Mouse (Mus musculus): Measurements from ENCODE around the gene Card10.
A peak's percentile ranks its signal among the peaks of the same experiment; 100 is the strongest.

Card10 gene

GRCm38 (mm10) chr15:78801971-78802741 lies 686 bp downstream of the Card10 start:
- DNase-seq (ENCODE audit: low spot score in 2 of 2), result no peak

DNA sequence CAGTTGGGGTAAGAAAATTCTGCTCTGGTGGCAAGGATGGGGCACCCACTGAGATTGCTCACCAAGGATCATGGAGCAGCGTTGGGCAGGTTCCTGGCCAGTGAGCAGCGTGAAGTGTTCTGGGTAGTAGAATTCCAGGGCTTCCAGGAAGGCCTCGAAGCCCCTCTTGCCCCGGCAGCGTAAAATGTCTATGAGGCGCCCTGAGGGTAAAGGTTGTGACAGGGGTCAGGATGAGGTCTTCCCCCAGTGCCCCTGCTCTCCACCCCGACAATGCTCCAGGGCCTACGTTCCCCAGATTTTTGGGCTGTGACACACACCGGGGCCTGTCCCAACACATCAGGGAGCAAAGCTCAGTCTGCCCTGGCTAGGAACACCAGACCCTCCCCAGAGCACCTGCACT lies 1.3 kb downstream of the Card10 start:
- DNase-seq (ENCODE audit: low spot score in 2 of 2), result no peak

DNA sequence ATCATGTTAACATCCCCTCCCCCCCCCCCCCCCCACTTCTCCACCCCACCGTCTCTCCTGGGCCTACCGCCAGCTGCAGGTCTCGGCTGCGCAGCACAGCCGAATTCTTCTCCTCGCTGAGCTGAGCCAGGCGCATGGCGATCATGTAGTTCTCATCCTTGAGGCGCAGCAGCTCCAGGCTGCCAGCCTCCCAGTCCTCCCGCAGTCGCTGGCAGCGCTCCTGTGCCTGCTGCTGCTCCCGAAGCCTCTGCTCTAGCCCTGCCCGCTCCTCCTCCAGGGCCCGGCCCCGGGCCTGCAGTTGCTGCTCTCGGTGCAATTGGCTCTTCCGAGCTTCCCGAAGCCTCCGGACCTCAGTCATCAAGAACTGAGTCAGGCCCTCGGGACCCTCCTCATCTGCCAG lies 3.8 kb downstream of the Card10 start:
- peak; percentile 71 to 72 for DNase-seq (ENCODE audit: low spot score in 2 of 2)

DNA sequence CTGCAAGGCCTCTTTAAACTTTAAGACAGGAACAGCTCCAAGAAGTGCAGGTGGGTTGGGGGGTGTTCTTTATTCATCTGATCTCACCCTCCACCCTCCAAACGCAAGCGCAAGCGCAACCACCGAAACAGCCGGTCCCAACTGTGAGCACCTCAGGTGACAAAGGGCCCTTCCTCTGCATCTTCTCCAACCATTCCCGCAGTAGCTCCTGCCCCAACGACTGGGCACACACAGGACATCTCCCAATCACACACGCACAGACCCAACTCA lies 5.8 kb downstream of the Card10 start:
- no peak for DNase-seq (ENCODE audit: low spot score in 2 of 2)

DNA sequence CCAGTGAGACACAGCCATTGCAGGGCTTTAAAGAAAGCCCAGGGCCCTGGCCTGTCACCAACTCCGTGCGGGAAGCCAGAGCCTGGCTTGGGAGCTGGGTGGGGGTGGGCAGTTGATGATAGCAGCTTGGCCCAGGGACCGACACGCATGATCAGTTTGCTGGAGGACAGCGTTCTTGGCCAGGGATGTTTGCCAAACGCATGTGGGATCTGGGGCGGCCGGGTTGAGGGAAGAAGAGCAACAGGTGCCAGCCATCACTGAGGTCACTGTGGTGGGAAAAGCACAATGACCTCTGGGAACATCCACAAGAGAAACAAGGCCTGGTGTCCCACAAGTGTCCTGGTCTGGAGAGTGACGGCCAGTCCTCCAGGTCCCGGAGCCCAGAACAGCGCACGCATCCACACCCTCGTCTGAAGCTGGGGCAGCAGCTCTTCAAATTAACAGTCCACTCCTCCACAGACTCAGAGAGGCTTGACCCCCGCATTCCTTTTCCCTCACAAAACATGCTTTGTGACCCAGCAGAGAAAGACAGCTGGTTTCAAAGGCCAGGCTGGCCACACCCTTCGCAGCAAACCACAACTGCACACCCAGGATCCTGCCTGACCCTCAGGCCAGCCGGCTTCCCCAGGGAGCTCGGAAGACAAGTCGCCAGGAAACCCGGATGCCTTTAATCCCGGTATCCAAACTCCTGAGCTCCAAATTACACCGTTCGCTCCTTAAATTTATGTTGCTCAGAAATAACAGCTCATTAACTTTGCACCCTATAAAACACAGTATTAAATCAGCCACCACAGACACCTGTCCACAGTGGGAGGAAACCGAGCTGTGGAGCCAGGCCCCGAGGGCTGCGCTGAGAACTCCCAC lies 6.4 kb downstream of the Card10 start:
- no peak for DNase-seq (ENCODE audit: low spot score in 2 of 2)

GRCm38 (mm10) chr15:78790990-78791389 lies 11.9 kb downstream of the Card10 start:
- no peak for DNase-seq (ENCODE audit: low spot score in 2 of 2)

DNA sequence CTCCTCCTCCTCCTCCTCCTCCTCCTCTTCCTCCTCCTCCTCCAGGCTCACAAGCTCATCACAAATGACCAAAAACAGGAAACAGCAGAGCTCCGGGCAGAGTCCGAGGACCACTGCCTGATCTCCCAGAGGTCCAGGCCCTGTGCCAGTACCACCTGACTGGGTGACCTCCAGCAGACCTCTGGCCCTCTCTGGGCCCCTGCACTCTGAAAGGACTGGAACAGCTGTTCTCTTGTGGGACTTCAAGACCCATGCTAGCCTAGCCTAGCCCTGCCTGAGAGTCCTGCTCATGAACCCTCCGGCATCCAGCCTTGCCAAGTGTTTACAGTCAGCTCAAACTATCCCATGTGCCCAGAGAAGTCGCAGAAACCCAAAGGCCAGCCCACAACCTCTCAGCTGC lies 12.4 kb downstream of the Card10 start:
- DNase-seq (ENCODE audit: low spot score in 2 of 2), result no peak

DNA sequence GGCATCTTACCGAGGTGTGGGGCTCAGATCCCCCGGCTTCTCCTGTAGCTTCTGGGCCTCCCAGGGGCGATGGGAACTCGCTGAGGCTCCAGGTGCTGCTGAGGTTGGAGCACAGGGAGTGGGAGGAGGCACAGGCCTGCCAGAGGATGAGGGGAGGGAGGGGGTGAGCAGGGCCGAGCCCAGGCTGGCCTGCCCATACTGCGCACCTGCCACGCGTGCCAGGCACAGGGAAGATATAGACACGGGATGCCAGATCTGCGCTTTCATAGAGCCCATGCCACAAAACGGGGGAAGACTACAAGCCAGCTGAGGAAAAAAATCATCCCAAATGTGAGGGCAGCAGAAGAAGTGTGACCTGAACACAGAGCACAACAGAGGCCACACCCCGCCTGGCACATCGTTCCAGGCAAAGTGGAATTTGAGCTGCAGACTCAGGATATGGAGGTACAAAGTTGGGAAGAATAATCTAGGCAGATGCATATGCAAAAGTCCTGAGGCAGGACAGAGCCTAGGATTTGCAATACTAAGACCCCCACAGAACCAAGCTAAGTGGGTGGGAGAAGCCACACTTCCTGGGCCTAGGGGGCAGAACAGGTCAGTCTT lies 13.0 kb downstream of the Card10 start:
- DNase-seq (ENCODE audit: low spot score in 2 of 2), result no peak

DNA sequence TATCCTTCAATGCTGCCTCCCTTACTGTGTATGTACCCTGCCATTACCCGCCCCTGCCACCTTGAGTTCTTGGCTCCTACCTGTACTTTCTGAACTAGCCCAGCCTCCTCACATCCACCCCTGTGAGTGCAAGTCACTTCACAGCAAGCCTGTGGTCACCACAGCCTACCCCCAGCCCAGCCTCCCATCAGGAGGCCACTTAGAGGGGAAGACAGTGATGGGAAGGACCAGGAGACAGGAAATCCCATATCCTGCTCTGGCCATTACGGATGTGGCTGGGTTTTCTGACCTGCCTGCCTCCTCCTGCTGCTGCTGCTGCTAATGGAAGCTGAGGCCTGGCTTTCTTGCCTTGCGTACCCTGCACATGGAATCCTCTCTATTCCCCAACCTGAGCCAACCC lies 14.8 kb downstream of the Card10 start:
- no peak for DNase-seq (ENCODE audit: low spot score in 2 of 2)

DNA sequence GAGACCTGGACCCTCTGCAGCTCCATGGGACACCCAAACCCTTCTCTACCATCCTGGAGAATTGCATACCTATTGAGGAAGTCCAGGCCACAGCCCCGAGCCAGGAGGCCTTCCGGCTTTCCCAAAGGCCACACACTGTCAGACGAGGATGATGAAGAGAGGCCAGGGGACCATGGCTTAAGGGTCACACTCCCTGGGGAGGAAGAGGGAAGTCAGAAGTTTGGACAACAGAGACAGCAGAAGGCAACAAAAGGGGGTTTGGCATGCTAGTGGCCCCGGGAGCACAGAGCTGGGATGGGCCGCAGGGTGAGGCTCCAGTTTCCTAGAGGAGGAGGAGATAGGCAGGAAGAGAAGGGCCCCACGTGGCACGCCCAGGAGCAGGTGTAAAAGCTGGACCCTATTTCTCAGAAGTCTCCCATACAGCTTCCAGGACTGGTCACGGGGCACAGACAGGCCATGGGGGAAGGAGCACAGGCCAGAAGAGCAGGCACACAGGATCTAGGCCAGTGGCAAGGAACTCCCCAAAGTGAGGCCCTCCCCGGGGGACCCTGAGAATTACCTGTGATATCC lies 15.5 kb downstream of the Card10 start:
- no peak for DNase-seq (ENCODE audit: low spot score in 2 of 2)

- no peak for DNase-seq (ENCODE audit: low spot score in 2 of 2)
Observed at GRCm38 (mm10) chr15:78786411-78786818, 16.4 kb downstream of the Card10 start.

DNA sequence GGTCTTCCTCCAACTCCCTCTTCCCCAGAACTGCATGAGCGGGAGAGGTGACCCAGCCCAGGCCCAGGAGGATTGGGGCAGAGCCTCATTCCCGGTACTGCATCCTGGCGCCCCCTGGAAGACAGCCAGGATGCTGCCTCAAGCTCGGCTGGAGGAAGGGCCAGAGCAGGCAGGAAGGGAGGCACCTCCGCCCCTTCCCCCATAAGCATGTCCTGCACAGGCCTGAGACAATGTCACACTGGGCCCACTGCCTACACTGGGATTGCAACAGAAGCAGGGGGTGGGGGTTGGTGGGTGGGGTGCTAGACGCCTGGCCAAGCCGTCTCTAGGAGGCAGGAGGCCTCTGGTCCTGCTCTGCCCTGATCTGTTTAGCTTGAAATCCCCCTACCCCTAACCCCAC lies 16.9 kb downstream of the Card10 start:
- DNase-seq (ENCODE audit: low spot score in 2 of 2), result no peak

DNA sequence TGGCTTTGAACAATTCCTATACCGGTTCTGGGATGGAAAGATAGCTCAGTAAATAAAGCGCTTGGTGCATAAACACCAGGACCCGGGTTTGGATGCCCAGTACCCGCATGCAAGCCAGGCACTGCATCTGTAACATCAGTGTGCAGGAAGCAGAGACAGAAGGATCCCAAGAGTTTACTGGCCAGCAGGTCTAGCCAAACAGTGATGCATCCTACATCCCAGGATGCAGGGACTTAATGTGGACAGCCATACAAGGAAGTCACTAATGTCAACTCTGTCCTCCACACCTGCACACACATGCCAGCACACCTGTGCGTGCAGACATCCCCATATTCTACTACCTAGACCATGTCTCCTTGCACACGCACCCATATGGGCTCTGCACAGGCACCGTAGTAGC lies 17.6 kb downstream of the Card10 start:
- no peak for DNase-seq (ENCODE audit: low spot score in 2 of 2)

DNA sequence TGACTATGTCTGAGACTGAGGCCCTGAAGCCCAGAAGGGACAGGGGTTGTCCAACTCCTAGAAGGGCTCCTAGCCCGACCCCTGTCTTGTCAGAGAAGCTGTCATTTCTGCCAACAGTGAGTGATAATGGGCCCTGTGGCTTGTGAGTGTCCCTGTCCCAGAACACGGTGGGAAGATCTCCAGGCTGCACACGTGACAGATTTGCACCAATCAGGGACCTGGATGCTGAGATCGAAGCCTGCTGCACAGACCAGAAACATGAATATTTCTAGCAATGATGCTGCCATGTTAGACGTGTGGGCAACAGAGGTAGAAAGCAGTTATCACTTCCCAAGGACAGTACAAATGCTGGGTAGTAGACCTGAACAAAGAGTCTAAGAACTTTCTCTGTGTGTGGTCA lies 18.3 kb downstream of the Card10 start:
- no peak for DNase-seq (ENCODE audit: low spot score in 2 of 2)

DNA sequence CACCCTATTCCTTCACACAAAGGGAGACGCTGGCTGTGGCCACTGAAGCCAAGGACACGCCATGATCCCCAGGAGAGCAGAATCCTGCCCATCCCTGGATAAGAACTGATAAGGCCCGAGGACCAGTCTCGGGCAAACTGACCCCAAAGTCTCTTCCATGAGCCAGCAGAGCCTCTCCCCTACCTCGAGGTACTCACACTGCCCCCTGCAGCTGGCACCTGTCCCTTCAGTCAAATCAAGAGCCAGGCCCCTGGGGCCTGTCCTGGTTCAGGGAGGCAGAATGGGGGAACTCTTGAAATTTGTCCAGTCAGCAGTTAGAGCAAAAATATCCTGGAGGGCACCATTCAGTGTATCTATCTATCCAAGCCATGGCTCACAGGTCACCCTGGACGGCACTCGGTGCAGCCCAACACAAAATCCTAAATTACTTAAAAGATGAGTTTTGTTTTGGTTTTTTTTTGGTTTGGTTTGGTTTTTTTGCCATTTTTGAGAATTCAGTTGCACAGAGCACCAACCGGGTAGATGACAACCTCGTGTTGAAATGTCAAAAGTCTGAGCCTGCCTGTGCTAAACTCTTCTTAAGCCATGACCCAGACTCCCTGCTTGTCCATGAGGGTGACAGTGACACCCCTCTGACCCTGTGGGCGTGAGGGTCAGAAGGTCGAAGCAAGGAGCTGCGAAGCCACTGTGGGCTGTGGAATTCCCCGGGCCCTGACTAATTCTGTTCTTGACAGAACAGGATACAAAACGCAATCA lies 20.3 kb downstream of the Card10 start:
- DNase-seq (ENCODE audit: low spot score in 2 of 2), result no peak

DNA sequence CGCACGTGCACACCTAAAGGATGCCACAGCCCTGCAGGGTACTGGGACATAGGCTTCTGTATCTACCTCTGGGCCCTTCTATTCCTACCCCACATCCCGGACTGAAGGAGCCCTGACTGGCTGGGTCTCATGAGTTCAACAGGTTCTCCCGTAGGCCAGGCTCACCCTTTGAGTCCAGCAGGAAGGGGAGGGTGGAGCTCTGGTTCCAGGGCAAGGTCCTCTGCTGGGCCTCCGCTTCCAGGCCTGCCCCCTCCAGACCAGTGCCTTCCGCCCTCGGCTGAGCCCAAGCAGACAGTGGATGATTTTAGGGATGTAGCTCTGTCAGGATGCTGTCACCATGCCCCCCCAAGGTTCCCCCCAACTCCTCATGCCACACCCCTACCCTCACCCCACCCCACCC lies 21.9 kb downstream of the Card10 start:
- DNase-seq (ENCODE audit: low spot score in 2 of 2), result no peak

DNA sequence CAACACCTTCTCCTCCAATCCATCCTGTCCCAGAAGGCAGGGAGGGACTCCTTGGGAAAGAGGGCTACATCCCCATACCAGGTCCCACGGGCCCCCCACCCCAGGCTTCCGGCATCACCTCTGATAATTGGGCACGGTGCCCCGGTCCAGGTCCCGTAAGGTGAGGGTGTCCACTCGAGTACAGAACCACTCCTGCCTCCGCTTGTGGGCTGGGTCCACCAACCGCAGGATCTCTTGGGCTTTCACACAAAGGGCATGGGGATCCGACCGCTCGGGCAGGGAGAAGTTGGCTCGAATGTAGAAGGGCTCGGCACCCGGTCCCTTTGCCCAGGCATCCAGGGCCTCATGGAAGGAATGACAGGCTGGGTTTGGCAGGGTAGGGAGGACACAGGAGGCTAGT lies 22.5 kb downstream of the Card10 start:
- DNase-seq (ENCODE audit: low spot score in 2 of 2), result no peak

GRCm38 (mm10) chr15:78779690-78780089 lies 23.2 kb downstream of the Card10 start:
- DNase-seq (ENCODE audit: low spot score in 2 of 2), result no peak

DNA sequence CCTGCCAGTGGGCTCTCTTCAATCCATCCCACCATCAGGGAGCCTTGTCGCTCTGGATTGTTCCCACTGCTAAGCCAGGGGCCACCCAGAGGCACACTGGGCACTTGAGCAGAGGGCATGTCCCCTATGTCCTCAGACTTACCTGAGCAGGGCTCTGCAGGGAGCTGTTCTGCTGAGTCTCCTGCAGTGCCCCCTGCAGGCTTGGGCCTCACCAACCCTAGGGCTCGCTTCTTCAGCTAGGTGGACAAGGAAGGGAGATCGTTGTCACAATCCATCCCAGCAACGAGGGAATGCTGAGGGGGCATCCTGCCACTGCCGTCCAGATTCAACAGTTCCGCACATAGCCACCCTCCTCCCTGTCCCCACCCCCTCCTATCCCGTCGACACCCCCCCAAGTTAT lies 23.6 kb downstream of the Card10 start:
- no peak for DNase-seq (ENCODE audit: low spot score in 2 of 2)

DNA sequence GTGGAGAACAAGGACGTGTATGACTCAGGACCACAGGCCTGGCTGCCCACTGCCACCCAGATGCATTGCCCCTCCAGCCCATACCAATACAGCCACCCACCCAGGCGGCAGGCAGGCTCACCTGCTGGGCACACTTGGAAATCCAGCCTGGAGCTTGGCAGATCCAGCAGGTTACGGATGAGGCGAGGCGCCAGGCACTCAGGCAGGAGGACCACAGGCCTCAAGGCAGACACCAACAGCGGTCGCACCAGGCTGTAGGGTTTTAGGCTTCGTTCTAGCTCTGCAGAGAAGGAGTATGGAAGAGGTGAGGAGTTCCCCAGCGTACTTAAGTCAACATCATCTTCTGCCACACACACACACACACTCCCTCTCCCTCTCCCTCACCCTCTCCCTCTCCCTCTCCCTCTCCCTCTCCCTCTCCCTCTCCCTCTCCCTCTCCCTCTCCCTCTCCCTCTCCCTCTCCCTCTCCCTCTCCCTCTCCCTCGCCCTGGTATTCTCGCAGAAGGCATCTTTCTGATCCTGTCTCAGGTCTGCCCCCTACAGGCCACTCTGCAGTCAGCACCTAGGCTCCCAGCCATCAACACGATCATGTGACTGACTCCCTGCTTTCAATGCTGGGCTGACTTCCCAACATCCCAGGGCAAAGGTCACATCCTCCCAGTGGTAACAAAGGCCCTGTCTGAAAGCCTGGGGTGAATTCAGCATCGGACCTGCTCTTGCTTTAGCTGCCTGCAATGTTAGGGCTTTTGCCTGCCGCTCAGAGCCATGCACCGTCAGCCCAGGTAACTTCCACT lies 24.6 kb downstream of the Card10 start:
- peak; percentile 91 to 92 for DNase-seq (ENCODE audit: low spot score in 2 of 2)

DNA sequence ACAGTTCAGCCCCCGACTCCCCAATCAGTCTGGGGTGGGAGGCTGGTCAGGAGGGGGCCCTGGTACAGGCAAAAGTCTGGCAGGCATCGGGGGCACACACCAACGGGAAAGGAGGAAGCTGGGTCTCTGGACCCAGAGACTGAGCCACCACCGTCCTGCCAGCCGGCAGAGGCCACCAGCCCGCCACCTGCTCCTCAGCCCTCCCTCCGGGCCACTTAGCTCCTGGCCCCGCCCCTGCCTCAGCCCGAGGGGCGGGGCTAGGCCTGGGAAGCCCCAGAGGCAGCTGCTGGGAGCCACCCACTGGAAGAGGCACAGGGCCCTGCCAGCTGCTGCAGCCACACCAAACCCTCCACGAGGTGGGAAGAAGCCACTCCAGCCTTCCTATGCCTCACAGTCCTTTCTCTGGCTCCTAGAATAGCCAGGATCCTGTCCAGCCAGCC lies 29.5 kb downstream of the Card10 start, which contains the start of gene Mfng:
Gene Mfng (minus strand): TSS at position 186 of the 440 bp plus-strand sequence.
- DNase-seq (ENCODE audit: low spot score in 2 of 2), result peak; percentile 71 to 76
